Mouse (Mus musculus): ENCODE data around the gene Tm9sf1. TPM values are rescaled to one million over a fixed set of nuclear protein-coding genes. Genes with fewer than 3 reads are reported as not detected.
A peak's percentile ranks its signal among the peaks of the same experiment; 100 is the strongest.

The Tm9sf1 gene
- 62.1 and 66.2 TPM in 2 replicates for polyA plus RNA-seq (2015; fragmentation: Nextera tagmentation; extraction: Ambion mirVana)

- Histone ChIP-seq H3K9ac (replicated peaks; ENCODE audit: low read depth, low read length) (peak within 1 kb of the TSS; percentile 97), H3K36me3 (ENCODE audit: control insufficient read depth, insufficient read depth) (peaks cover 9% of the 10 kb centered on the region), H3K27me3 (replicated peaks; ENCODE audit: control insufficient read depth, insufficient read depth, low read length) (no peaks in the 10 kb centered on the region), H3K9me3 (ENCODE audit: control insufficient read depth, low read length) (no peaks in the 10 kb centered on the region), H3K4me1 (replicated peaks; ENCODE audit: control insufficient read depth, insufficient read depth, low read length) (peaks cover 21% of the 10 kb centered on the region), H3K27ac (ENCODE audit: low read length) (peak within 1 kb of the TSS; percentile 97), H3K4me3 (replicated peaks; ENCODE audit: low read length) (peak within 1 kb of the TSS; percentile 99), H3K4me2 (ENCODE audit: low read length) (peak within 1 kb of the TSS; percentile 84)
- ATAC-seq = peak; percentile 91
- WGBS = under 1% methylated on average over 89 of the region's 89 CpGs
Measured at GRCm38 (mm10) chr14:55643060-55643907, at the start of gene Tm9sf1. Gene Tm9sf1, minus strand, starts transcription at chr14:55643806.

GRCm38 (mm10) chr14:55689433-55689832 lies 45.8 kb upstream of the Tm9sf1 start:
- no peaks in the 10 kb centered on the region for H3K9me3 ChIP-seq (ENCODE audit: control insufficient read depth, low read length)
- WGBS = 88% methylated on average over 10 of the region's 10 CpGs
- no peaks in the 10 kb centered on the region for H3K4me1 ChIP-seq (replicated peaks; ENCODE audit: control insufficient read depth, insufficient read depth, low read length)
- H3K9ac ChIP-seq (replicated peaks; ENCODE audit: low read depth, low read length) = no peak overlapping the region
- no peak overlapping the region for H3K4me3 ChIP-seq (replicated peaks; ENCODE audit: low read length)
- H3K27ac ChIP-seq (ENCODE audit: low read length) = no peak overlapping the region
- no peak for ATAC-seq
- H3K27me3 ChIP-seq (replicated peaks; ENCODE audit: control insufficient read depth, insufficient read depth, low read length) = no peaks in the 10 kb centered on the region
- no peaks in the 10 kb centered on the region for H3K36me3 ChIP-seq (ENCODE audit: control insufficient read depth, insufficient read depth)
- H3K4me2 ChIP-seq (ENCODE audit: low read length) = no peak overlapping the region

- peak; percentile 34 for ATAC-seq
- H3K9ac ChIP-seq (replicated peaks; ENCODE audit: low read depth, low read length) = peak overlapping the region; percentile 73
- H3K27ac ChIP-seq (ENCODE audit: low read length) = peak overlapping the region; percentile 34; the same call in 1 of the 2 replicates
- H3K27me3 ChIP-seq (replicated peaks; ENCODE audit: control insufficient read depth, insufficient read depth, low read length) = no peaks in the 10 kb centered on the region
- WGBS = 10% methylated on average over 3 of the region's 3 CpGs
- H3K4me2 ChIP-seq (ENCODE audit: low read length) = peak overlapping the region; percentile 90
- H3K4me1 ChIP-seq (replicated peaks; ENCODE audit: control insufficient read depth, insufficient read depth, low read length) = peaks cover 10% of the 10 kb centered on the region
- H3K36me3 ChIP-seq (ENCODE audit: control insufficient read depth, insufficient read depth) = peaks cover 14% of the 10 kb centered on the region
- H3K9me3 ChIP-seq (ENCODE audit: control insufficient read depth, low read length) = no peaks in the 10 kb centered on the region
- H3K4me3 ChIP-seq (replicated peaks; ENCODE audit: low read length) = peak overlapping the region; percentile 80
Measured at GRCm38 (mm10) chr14:55682118-55682493, 38.5 kb upstream of the Tm9sf1 start.

GRCm38 (mm10) chr14:55681160-55682117 lies 37.8 kb upstream of the Tm9sf1 start, which contains the start of gene Tinf2:
Gene Tinf2, minus strand, starts transcription at chr14:55681820.
- no peaks in the 10 kb centered on the region for H3K27me3 ChIP-seq (replicated peaks; ENCODE audit: control insufficient read depth, insufficient read depth, low read length)

GRCm38 (mm10) chr14:55677615-55678014 lies 34.0 kb upstream of the Tm9sf1 start:
- H3K4me3 ChIP-seq (replicated peaks; ENCODE audit: low read length) = no peak overlapping the region
- H3K27ac ChIP-seq (ENCODE audit: low read length) = no peak overlapping the region
- H3K4me2 ChIP-seq (ENCODE audit: low read length) = no peak overlapping the region
- H3K36me3 ChIP-seq (ENCODE audit: control insufficient read depth, insufficient read depth) = peaks cover 17% of the 10 kb centered on the region
- no peak overlapping the region for H3K9ac ChIP-seq (replicated peaks; ENCODE audit: low read depth, low read length)
- no peaks in the 10 kb centered on the region for H3K27me3 ChIP-seq (replicated peaks; ENCODE audit: control insufficient read depth, insufficient read depth, low read length)
- H3K9me3 ChIP-seq (ENCODE audit: control insufficient read depth, low read length) = no peaks in the 10 kb centered on the region
- peaks cover 14% of the 10 kb centered on the region for H3K4me1 ChIP-seq (replicated peaks; ENCODE audit: control insufficient read depth, insufficient read depth, low read length)
- ATAC-seq = no peak
- WGBS = 82% methylated on average over 4 of the region's 4 CpGs

More at GRCm38 (mm10) chr14:55681160-55682117, 37.8 kb upstream of the Tm9sf1 start, which contains the start of gene Tinf2:
- Histone ChIP-seq H3K4me2 (ENCODE audit: low read length) (peak within 1 kb of the TSS; percentile 90), H3K27ac (ENCODE audit: low read length) (peak within 1 kb of the TSS; percentile 73), H3K9ac (replicated peaks; ENCODE audit: low read depth, low read length) (peak within 1 kb of the TSS; percentile 73), H3K4me1 (replicated peaks; ENCODE audit: control insufficient read depth, insufficient read depth, low read length) (peaks cover 10% of the 10 kb centered on the region), H3K4me3 (replicated peaks; ENCODE audit: low read length) (peak within 1 kb of the TSS; percentile 80), H3K9me3 (ENCODE audit: control insufficient read depth, low read length) (no peaks in the 10 kb centered on the region), H3K36me3 (ENCODE audit: control insufficient read depth, insufficient read depth) (peaks cover 17% of the 10 kb centered on the region)
- peak; percentile 98 for ATAC-seq
- WGBS = under 1% methylated on average over 66 of the region's 66 CpGs

- 83% methylated on average over 7 of the region's 7 CpGs for WGBS
- H3K27ac ChIP-seq (ENCODE audit: low read length) = no peak overlapping the region
- peaks cover 6% of the 10 kb centered on the region for H3K36me3 ChIP-seq (ENCODE audit: control insufficient read depth, insufficient read depth)
- H3K27me3 ChIP-seq (replicated peaks; ENCODE audit: control insufficient read depth, insufficient read depth, low read length) = no peaks in the 10 kb centered on the region
- no peaks in the 10 kb centered on the region for H3K9me3 ChIP-seq (ENCODE audit: control insufficient read depth, low read length)
- peak overlapping the region; percentile 58; the same call in 1 of the 2 replicates for H3K9ac ChIP-seq (replicated peaks; ENCODE audit: low read depth, low read length)
- H3K4me2 ChIP-seq (ENCODE audit: low read length) = peak overlapping the region; percentile 81
- peak overlapping the region; percentile 83 for H3K4me3 ChIP-seq (replicated peaks; ENCODE audit: low read length)
- H3K4me1 ChIP-seq (replicated peaks; ENCODE audit: control insufficient read depth, insufficient read depth, low read length) = peaks cover 19% of the 10 kb centered on the region
- ATAC-seq = no peak
Measured at GRCm38 (mm10) chr14:55672741-55673060, 29.1 kb upstream of the Tm9sf1 start.

- H3K4me1 ChIP-seq (replicated peaks; ENCODE audit: control insufficient read depth, insufficient read depth, low read length) = peaks cover 19% of the 10 kb centered on the region
- H3K4me3 ChIP-seq (replicated peaks; ENCODE audit: low read length) = peak within 1 kb of the TSS; percentile 83
- peak; percentile 99 for ATAC-seq
- H3K9ac ChIP-seq (replicated peaks; ENCODE audit: low read depth, low read length) = peak within 1 kb of the TSS; percentile 58
- H3K9me3 ChIP-seq (ENCODE audit: control insufficient read depth, low read length) = no peaks in the 10 kb centered on the region
- no peaks in the 10 kb centered on the region for H3K27me3 ChIP-seq (replicated peaks; ENCODE audit: control insufficient read depth, insufficient read depth, low read length)
- under 1% methylated on average over 38 of the region's 38 CpGs for WGBS
- H3K36me3 ChIP-seq (ENCODE audit: control insufficient read depth, insufficient read depth) = peaks cover 3% of the 10 kb centered on the region; the same call in 1 of the 2 replicates
- H3K27ac ChIP-seq (ENCODE audit: low read length) = peak within 1 kb of the TSS; percentile 88
- peak within 1 kb of the TSS; percentile 91 for H3K4me2 ChIP-seq (ENCODE audit: low read length)
Measured at GRCm38 (mm10) chr14:55671833-55672740, 28.5 kb upstream of the Tm9sf1 start, which contains the start of the genes Gmpr2 and Nedd8. Gene Gmpr2, plus strand, starts transcription at chr14:55671941. Gene Nedd8, minus strand, starts transcription at chr14:55672124.

- Histone ChIP-seq H3K27ac (ENCODE audit: low read length) (peak overlapping the region; percentile 88), H3K9ac (replicated peaks; ENCODE audit: low read depth, low read length) (peak overlapping the region; percentile 51)
- WGBS = 0% methylated on average over 12 of the region's 12 CpGs
Measured at GRCm38 (mm10) chr14:55671486-55671832, 27.9 kb upstream of the Tm9sf1 start.

More at GRCm38 (mm10) chr14:55671486-55671832, 27.9 kb upstream of the Tm9sf1 start:
- peak overlapping the region; percentile 91 for H3K4me2 ChIP-seq (ENCODE audit: low read length)
- ATAC-seq = peak; percentile 57
- H3K4me1 ChIP-seq (replicated peaks; ENCODE audit: control insufficient read depth, insufficient read depth, low read length) = peaks cover 19% of the 10 kb centered on the region
- H3K36me3 ChIP-seq (ENCODE audit: control insufficient read depth, insufficient read depth) = no peaks in the 10 kb centered on the region
- H3K9me3 ChIP-seq (ENCODE audit: control insufficient read depth, low read length) = no peaks in the 10 kb centered on the region
- peak overlapping the region; percentile 83 for H3K4me3 ChIP-seq (replicated peaks; ENCODE audit: low read length)
- H3K27me3 ChIP-seq (replicated peaks; ENCODE audit: control insufficient read depth, insufficient read depth, low read length) = no peaks in the 10 kb centered on the region

All from forebrain, embryonic 16.5 days (tissue).